ENCODE assay signal across 20 mouse cellular contexts in the genomic region with DNA sequence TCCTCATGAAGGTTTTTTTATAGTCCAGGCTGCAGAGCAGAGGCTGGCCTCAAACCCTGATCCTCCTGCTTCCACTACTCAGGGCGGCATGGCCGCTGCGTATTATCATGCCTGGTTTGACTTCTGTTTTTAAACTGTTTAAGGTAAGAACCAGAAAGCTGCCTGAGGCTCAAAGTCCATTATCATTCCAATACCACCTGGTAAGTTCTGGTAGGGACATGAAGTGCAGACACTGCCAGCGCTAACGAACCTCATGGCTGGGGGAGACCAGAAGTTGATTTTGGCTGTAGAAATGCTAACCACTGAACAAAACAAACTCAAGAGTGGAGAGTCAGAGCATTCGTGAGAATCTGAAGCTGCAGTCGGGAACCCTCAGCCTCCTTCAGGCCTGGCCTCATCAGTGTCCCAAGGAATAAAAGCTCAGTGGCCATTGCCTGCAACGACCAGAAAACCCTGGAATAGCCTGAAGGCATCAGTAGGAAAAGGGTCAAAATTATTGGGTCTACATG. TPM values are rescaled to one million over a fixed set of nuclear protein-coding genes. Genes with fewer than 3 reads are reported as not detected.
A peak's percentile ranks its signal among the peaks of the same experiment; 100 is the strongest.
DNase-seq lines count a peak whose midpoint lies in the region; ATAC-seq and TF ChIP-seq lines count a peak whose summit lies in the region.
"Had no signal": no experiment of that assay in that cellular context is flagged by ENCODE, and none has a peak within 500 bp of the region (broad histone marks: within the 10 kb centered on the region; RNA-seq: fewer than 3 reads in every experiment).

No protein-coding gene starts in this region.

- H3K27me3 ChIP-seq in limb, embryonic 12.5 days, result no peaks in the 10 kb centered on the region
- no peaks in the 10 kb centered on the region for H3K27me3 ChIP-seq in limb, embryonic 10.5 days (ENCODE audit: low read depth, poor library complexity, severe bottlenecking)
- no peaks in the 10 kb centered on the region for H3K27me3 ChIP-seq in ES-Bruce4 (ENCODE audit: control insufficient read depth, insufficient read depth, low read length, poor library complexity, severe bottlenecking)
- H3K27me3 ChIP-seq: embryonic facial prominence, embryonic 12.5 days; heart, embryonic 12.5 days; Patski had no signal

- 0 out of 2 replicates have a peak, but pooled peaks cover 2% of the 10 kb centered on the region for H3K4me1 ChIP-seq in limb, embryonic 12.5 days (replicated peaks)
- peaks cover 7% of the 10 kb centered on the region; the same call in 1 of the 2 replicates for H3K4me1 ChIP-seq in limb, embryonic 10.5 days
- peaks cover 3% of the 10 kb centered on the region for H3K4me1 ChIP-seq in ES-Bruce4 (ENCODE audit: control insufficient read depth, insufficient read depth, low read length)
- H3K4me1 ChIP-seq in brown adipose tissue, adult 24 weeks (ENCODE audit: control insufficient read depth, insufficient read depth, insufficient read length, low read length), result peaks cover 7% of the 10 kb centered on the region; the same call in 1 of the 2 replicates
- H3K4me1 ChIP-seq: embryonic facial prominence, embryonic 12.5 days had no signal

- no peak for TF ChIP-seq POLR2A in ES-Bruce4 (IDR thresholded peaks at IDR 0.05; ENCODE audit: insufficient read depth, low read length)

- no peak overlapping the region for H3K4me2 ChIP-seq in limb, embryonic 12.5 days
- H3K4me2 ChIP-seq: embryonic facial prominence, embryonic 12.5 days; heart, embryonic 12.5 days; lung, embryonic 14.5 days had no signal

- no peaks in the 10 kb centered on the region for H3K9me3 ChIP-seq in limb, embryonic 12.5 days
- H3K9me3 ChIP-seq in limb, embryonic 10.5 days (replicated peaks), result no peaks in the 10 kb centered on the region
- H3K9me3 ChIP-seq in ES-Bruce4 (replicated peaks; ENCODE audit: control insufficient read depth, insufficient read depth, low read length, poor library complexity, severe bottlenecking), result no peaks in the 10 kb centered on the region; the same call in 1 of the 2 replicates
- H3K9me3 ChIP-seq: embryonic facial prominence, embryonic 12.5 days; heart, embryonic 12.5 days had no signal

- TF ChIP-seq EP300 in ES-Bruce4 (IDR thresholded peaks at IDR 0.05; ENCODE audit: insufficient read depth, low read depth, low read length), result no peak

- TF ChIP-seq CTCF in ES-Bruce4 (IDR thresholded peaks at IDR 0.05; ENCODE audit: low read depth, low read length), result no peak

- 68% methylated on average over 8 of the region's 8 CpGs for WGBS in limb, embryonic 12.5 days
- WGBS in limb, embryonic 10.5 days, result 80% methylated on average over 8 of the region's 8 CpGs

- ATAC-seq in limb, embryonic 12.5 days (ENCODE audit: insufficient number of reproducible peaks, insufficient read depth, low FRiP score, low TSS enrichment, low read depth), result no peak
- ATAC-seq: forebrain, embryonic 16.5 days; hindbrain, embryonic 16.5 days; intestine, postnatal 0 days; Patski had no signal

- peak; percentile 52 for DNase-seq in gastrocnemius, adult 18-20 months (ENCODE audit: low spot score)
- no peak for DNase-seq in gastrocnemius, postnatal 4 days (ENCODE audit: low spot score in 2 of 2)
- no peak for DNase-seq in limb, embryonic 10.5 days (ENCODE audit: low spot score)
- no peak for DNase-seq in ovary, postnatal 14 days (ENCODE audit: low spot score)
- no peak for DNase-seq in layer of hippocampus, postnatal 36 days
- DNase-seq: cerebellum, adult 8-10 months; gastrocnemius, postnatal 14 days; heart, postnatal 36 days; left cerebral cortex, postnatal 4 days; lung, embryonic 14.5 days; right cerebral cortex, postnatal 25 days had no signal

- H3K4me3 ChIP-seq in limb, embryonic 12.5 days (replicated peaks), result no peak overlapping the region
- H3K4me3 ChIP-seq in limb, embryonic 10.5 days, result no peak overlapping the region
- no peak overlapping the region for H3K4me3 ChIP-seq in ES-Bruce4 (ENCODE audit: low read depth, low read length)
- no peak overlapping the region for H3K4me3 ChIP-seq in brown adipose tissue, adult 24 weeks (ENCODE audit: insufficient read depth, low read depth, low read length)
- H3K4me3 ChIP-seq: embryonic facial prominence, embryonic 12.5 days; heart, embryonic 12.5 days had no signal

- H3K9ac ChIP-seq in limb, embryonic 12.5 days (replicated peaks), result 0 out of 2 replicates have a peak overlapping the region, but pooled peaks have one; percentile 0
- H3K9ac ChIP-seq in ES-Bruce4 (ENCODE audit: low read depth, poor library complexity, severe bottlenecking), result no peak overlapping the region
- H3K9ac ChIP-seq: embryonic facial prominence, embryonic 12.5 days; lung, embryonic 14.5 days had no signal

- H3K27ac ChIP-seq in limb, embryonic 12.5 days, result no peak overlapping the region
- no peak overlapping the region for H3K27ac ChIP-seq in limb, embryonic 10.5 days
- 0 out of 2 replicates have a peak overlapping the region, but pooled peaks have one; percentile 7 for H3K27ac ChIP-seq in ES-Bruce4 (ENCODE audit: insufficient read depth, low read length)
- H3K27ac ChIP-seq in brown adipose tissue, adult 24 weeks (replicated peaks; ENCODE audit: low read depth, low read length), result peak overlapping the region; percentile 29; the same call in 1 of the 2 replicates
- H3K27ac ChIP-seq: embryonic facial prominence, embryonic 12.5 days had no signal

- H3K36me3 ChIP-seq in limb, embryonic 12.5 days, result no peaks in the 10 kb centered on the region
- no peaks in the 10 kb centered on the region for H3K36me3 ChIP-seq in limb, embryonic 10.5 days
- no peaks in the 10 kb centered on the region for H3K36me3 ChIP-seq in ES-Bruce4 (ENCODE audit: control insufficient read depth, insufficient read depth, low read length, poor library complexity, severe bottlenecking)
- H3K36me3 ChIP-seq: embryonic facial prominence, embryonic 12.5 days; heart, embryonic 12.5 days had no signal

RNA-seq across cellular contexts. Expression of a gene that starts 39.1 kb away (rescaled TPM):
- total RNA-seq in gastrocnemius, adult 18-20 months (2021), result 1 to 10 TPM; 2.9 to 3.2 TPM
- 10 to 100 TPM; 16.2 to 16.7 TPM for total RNA-seq in gastrocnemius, postnatal 4 days (2021)
- 37.2 and 41.4 TPM in 2 replicates for polyA plus RNA-seq in limb, embryonic 12.5 days (2016; fragmentation: Nextera tagmentation; extraction: Ambion mirVana)
- 43.5 and 48.7 TPM in 2 replicates for polyA plus RNA-seq in limb, embryonic 10.5 days (2016; fragmentation: Nextera tagmentation; extraction: Ambion mirVana)
- polyA plus RNA-seq in ES-Bruce4 (2011; ENCODE audit: insufficient read depth, insufficient read length, low read depth, missing spikeins), result 26.3 and 33.1 TPM in 2 replicates
- polyA plus RNA-seq in brown adipose tissue, adult 24 weeks (2012; ENCODE audit: insufficient read depth, insufficient read length, missing spikeins), result 6.6 and 7.0 TPM in 2 replicates
- total RNA-seq in layer of hippocampus, postnatal 36 days (2021), result 10 to 100 TPM; 13.5 to 14.2 TPM

RNA-seq across cellular contexts. Expression of a gene that starts 41.6 kb away (rescaled TPM):
- total RNA-seq in gastrocnemius, adult 18-20 months (2021), result under 1 TPM; 0.59 to 0.90 TPM
- 1 to 10 TPM; 3.7 to 3.8 TPM for total RNA-seq in gastrocnemius, postnatal 4 days (2021)
- polyA plus RNA-seq in limb, embryonic 12.5 days (2016; fragmentation: Nextera tagmentation; extraction: Ambion mirVana), result 1.2 and 2.1 TPM in 2 replicates
- 1.8 TPM in 2 replicates for polyA plus RNA-seq in limb, embryonic 10.5 days (2016; fragmentation: Nextera tagmentation; extraction: Ambion mirVana)
- 0.46 and 0.48 TPM in 2 replicates for polyA plus RNA-seq in ES-Bruce4 (2011; ENCODE audit: insufficient read depth, insufficient read length, low read depth, missing spikeins)
- 2.3 and 2.4 TPM in 2 replicates for polyA plus RNA-seq in brown adipose tissue, adult 24 weeks (2012; ENCODE audit: insufficient read depth, insufficient read length, missing spikeins)
- total RNA-seq in layer of hippocampus, postnatal 36 days (2021), result 1 to 10 TPM; 2.5 to 2.7 TPM

RNA-seq across cellular contexts. Expression of a gene that starts 58.0 kb away (rescaled TPM):
- under 1 TPM; 0.21 TPM for total RNA-seq in gastrocnemius, adult 18-20 months (2021)
- 1 to 10 TPM; 1.5 to 2.6 TPM for total RNA-seq in gastrocnemius, postnatal 4 days (2021)
- polyA plus RNA-seq in limb, embryonic 12.5 days (2016; fragmentation: Nextera tagmentation; extraction: Ambion mirVana), result 5.5 and 6.6 TPM in 2 replicates
- polyA plus RNA-seq in limb, embryonic 10.5 days (2016; fragmentation: Nextera tagmentation; extraction: Ambion mirVana), result 5.2 and 5.9 TPM in 2 replicates
- 1.9 and 3.6 TPM in 2 replicates for polyA plus RNA-seq in ES-Bruce4 (2011; ENCODE audit: insufficient read depth, insufficient read length, low read depth, missing spikeins)
- not detected in 2 replicates for polyA plus RNA-seq in brown adipose tissue, adult 24 weeks (2012; ENCODE audit: insufficient read depth, insufficient read length, missing spikeins)
- 1 to 10 TPM; 1.9 to 2.2 TPM for total RNA-seq in layer of hippocampus, postnatal 36 days (2021)

Comparison
In these comparisons a context has a peak if more than half of its experiments do, and no peak if none do; other contexts are left out.
1. H3K27ac ChIP-seq: peak in ES-Bruce4 (single experiment) and brown adipose tissue, adult 24 weeks (single experiment); none in limb, embryonic 12.5 days (single experiment) and limb, embryonic 10.5 days (single experiment).